18 mouse cellular contexts compared by ENCODE assay signal in the genomic region with DNA sequence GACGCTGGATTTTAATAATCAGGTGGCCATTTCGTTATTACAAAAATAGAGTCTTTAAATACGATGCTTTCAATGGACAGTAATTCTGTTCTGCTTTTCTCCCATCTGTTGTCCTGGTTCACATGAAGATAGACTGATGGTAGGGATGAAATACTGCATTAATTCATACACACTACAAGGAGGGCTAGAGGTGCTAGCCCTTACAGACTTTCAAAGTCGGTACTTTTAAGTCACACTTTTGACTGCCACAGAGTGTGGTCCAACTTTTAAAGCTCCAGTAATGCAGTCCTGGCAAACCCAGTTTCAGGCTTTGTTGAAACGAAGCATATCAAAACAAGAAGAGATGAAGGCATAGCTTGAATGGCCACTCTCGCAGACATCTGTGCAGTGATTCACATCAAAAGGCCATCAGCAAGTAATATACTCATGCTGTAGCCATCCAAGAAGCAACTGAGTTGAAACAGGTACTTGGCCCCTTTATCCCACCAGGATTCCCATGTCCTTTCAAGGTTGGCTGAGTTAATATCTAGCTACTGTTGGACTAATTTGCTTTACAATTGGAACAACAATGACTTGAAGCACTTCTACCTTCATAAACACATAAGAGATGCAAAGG.
"Had no signal": no experiment of that assay in that cellular context is flagged by ENCODE, and none has a peak within 500 bp of the region (broad histone marks: within the 10 kb centered on the region; RNA-seq: fewer than 3 reads in every experiment).

No protein-coding gene starts in this region.

- DNase-seq: liver, embryonic 13.5 days; liver, postnatal 0 days; lung, adult 2 months; lung, postnatal 14 days; lung, postnatal 36 days; right cerebral cortex, postnatal 14 days; thymus, adult 2 months; thymus, postnatal 25 days; thymus, postnatal 4 days had no signal

- ATAC-seq: liver, postnatal 0 days; lung, postnatal 0 days had no signal

- H3K27me3 ChIP-seq: liver, embryonic 13.5 days; liver, embryonic 15.5 days; lung, embryonic 15.5 days; megakaryocyte, embryonic 14.5 days; midbrain, embryonic 12.5 days; neural tube, embryonic 12.5 days; stomach, embryonic 15.5 days had no signal

- H3K9ac ChIP-seq: liver, embryonic 13.5 days; liver, embryonic 15.5 days; liver, postnatal 0 days; lung, embryonic 15.5 days; midbrain, embryonic 12.5 days; neural tube, embryonic 12.5 days; stomach, embryonic 15.5 days had no signal

- H3K4me2 ChIP-seq: liver, embryonic 13.5 days; liver, embryonic 15.5 days; lung, embryonic 15.5 days; midbrain, embryonic 12.5 days; neural tube, embryonic 12.5 days; stomach, embryonic 15.5 days had no signal

- H3K4me3 ChIP-seq: liver, embryonic 13.5 days; liver, embryonic 15.5 days; lung, embryonic 15.5 days; megakaryocyte, embryonic 14.5 days; midbrain, embryonic 12.5 days; neural tube, embryonic 12.5 days; stomach, embryonic 15.5 days had no signal

- H3K27ac ChIP-seq: liver, embryonic 13.5 days; liver, embryonic 15.5 days; lung, embryonic 15.5 days; macrophage; midbrain, embryonic 12.5 days; neural tube, embryonic 12.5 days; stomach, embryonic 15.5 days; stomach, postnatal 0 days had no signal

- H3K36me3 ChIP-seq: liver, embryonic 13.5 days; liver, embryonic 15.5 days; lung, embryonic 15.5 days; midbrain, embryonic 12.5 days; neural tube, embryonic 12.5 days; stomach, embryonic 15.5 days had no signal

- H3K4me1 ChIP-seq: liver, embryonic 13.5 days; liver, embryonic 15.5 days; lung, embryonic 15.5 days; megakaryocyte, embryonic 14.5 days; neural tube, embryonic 12.5 days; stomach, embryonic 15.5 days had no signal

- H3K9me3 ChIP-seq: liver, embryonic 13.5 days; liver, embryonic 15.5 days; lung, embryonic 15.5 days; megakaryocyte, embryonic 14.5 days; midbrain, embryonic 12.5 days; neural tube, embryonic 12.5 days; stomach, embryonic 15.5 days had no signal
